Mouse (Mus musculus) urinary bladder, postnatal 10 days (tissue): ENCODE results near the gene Rnf20.
"Not testable (repeated sequence)": the region's sequence is repeated elsewhere in the genome, so short reads cannot be mapped to it uniquely, and the experiment has no call there.

ENCODE experiments used
- DNase-seq: peaks from one replicate; pipeline ENCODE4 v3.0.0; 2022; ENCODE audit warnings: low spot score

Gene Rnf20

DNA sequence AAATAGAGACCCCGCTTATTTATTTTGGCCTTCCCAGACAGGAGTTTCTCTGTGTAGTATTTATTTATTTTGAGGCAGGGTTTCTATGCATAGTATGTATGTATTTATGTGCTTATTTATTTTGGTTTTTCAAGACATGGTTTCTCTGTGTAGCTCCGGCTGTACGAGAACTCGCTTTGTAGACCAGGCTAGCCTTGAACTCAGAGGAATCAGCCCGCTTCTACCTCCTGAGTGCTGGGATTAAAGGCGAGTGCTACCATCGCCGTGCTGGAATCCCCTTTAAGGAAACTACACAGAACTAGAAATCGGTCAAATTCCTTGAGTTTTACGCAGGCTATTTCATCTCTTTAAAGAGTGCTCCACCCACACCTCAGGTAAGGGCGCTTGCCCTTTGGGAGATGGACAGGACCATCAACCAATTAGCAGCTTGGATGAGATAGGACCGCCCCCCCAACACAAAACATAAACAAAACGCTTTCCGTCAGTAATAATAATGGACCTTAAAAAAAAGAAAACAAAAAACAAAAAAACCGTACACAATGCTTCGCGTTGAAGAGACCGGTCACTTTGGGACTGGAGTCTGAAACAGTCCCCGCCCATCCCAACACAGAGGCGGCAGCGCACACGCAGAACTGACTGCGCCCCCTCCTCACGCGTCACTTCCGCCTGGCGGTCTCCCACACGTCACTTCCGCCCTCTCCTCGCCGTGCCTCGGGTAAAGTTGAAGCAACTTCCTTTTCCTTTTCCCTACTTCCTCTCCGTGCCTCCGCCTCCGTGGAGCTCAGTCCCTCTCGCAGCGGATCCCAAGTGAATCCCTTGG, at the start of gene Rnf20:
Gene Rnf20 (plus strand): TSS at position 688 of the 820 bp plus-strand sequence.
- DNase-seq, result peak; percentile 88

DNA sequence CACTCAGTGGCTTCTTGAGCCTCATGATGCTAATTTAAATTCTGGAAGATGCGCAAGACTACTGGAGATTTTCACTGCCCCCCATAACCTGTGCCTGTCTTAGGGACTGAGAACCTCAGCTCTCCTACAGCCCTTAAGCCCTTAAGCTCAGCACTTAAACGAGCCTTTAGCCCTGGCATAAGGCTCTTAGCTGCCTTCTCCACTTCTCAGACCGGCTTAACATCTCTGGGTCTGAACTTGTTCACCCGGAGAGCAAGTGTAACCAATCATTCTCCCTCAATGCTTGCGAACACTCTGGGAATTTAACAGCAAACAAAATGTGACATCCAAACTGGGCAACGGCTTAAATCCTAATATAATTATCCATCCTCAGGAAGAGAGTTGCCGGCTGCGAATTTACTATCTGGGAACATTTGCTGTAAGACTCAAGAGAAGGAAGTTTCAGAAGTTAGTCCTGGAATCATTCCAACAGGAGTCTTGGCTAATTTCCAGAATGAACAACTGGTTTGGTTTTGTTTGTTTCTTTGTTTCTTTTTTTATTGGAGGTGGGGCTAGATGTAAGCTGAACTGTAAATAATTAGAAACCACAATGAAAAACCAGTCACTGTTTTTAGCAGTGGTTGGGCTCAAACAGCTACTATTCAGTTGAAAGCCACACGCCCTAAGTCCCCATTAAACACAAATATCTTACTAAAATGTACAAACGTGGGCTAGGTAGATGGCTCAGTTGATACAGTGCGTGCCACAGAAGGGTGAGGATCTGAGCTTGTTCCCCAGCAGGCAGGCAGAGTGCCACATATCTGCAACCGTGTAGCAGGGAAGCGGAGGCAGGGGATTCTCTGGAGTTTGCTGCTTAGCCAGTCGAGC, 47.6 kb upstream of the Rnf20 start:
- DNase-seq, result no peak

DNA sequence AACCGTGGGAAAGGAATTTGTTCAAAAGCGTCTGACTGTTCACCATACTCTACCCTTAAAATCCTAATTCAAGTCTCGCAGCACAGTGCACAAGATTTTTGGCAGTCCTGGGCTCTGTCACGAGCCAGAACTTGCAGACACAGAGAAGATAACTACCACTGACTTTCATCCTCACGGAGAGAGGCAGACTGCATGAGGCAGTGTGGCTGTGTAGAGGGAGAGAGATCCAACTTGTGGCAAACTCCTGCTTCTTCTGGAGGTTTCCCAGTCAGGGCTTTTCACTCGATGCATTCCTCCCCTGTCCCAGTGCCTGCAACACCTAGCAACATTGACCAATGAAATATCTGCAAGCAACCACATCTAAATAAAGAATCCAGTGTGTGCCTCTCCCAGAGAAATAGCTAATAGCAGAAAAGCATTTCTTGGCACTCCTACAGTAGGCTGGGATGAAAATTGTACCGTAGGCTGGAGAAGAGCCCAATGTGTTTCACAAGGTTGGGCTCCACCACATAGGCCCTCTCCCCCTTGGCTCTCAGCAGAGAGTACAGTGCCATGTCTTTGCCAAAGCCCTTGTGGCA, 46.2 kb upstream of the Rnf20 start:
- DNase-seq, result no peak

DNA sequence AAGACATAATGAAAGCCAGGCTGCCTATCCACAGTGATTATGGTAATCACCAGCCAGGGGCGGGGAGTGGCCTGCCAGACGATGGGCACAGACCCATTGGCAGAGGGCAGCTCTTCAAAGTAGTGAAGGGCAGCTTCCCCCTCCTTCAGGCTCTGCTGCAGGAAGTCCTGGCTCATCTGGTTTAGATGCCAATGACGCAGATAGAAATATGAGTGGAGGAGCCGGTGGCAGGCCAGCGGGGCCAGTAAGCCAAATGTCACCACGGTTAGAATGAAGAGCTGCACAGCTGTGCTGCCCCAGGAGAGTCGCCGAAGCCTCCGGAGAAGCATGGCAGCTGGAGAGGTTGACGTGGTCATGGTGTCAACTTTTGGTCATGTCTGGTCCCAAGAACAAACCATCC, 45.0 kb upstream of the Rnf20 start:
- no peak for DNase-seq

DNA sequence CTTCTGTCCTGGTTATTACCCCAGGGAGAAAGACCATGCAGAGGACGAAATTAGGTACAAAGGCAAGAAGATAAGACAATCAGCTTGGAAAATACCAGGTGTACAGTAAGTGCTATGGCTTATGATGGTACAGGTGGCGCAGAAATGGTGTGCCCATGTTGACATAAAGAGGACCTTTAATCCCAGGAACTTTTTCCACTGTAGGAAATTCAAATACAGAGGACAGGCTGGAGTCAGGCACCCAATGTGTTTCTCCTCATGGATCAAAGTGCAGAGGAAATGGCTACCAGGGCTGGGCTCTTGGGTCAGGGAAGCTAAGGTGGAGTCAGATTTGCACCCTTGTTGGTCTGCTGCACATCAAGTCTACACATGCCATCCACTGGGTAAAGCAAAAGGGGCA, 41.7 kb upstream of the Rnf20 start:
- no peak for DNase-seq

DNA sequence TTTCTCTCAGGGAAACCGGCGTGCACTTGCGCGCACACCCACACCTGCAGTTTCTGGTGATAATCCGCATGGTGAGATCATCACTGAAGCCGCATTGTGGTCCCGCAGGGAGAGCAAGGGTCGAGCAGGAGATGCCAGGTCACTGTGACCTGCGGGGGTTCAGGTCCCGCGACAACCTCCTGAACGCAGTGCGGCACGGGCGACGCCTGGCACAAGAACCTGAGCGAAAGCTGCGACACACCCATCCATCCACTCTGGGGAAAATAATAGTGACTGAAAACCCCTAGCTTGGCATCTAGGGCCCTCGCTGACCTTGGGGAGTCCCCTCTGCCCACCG, 35.0 kb upstream of the Rnf20 start:
- DNase-seq, result no peak

DNA sequence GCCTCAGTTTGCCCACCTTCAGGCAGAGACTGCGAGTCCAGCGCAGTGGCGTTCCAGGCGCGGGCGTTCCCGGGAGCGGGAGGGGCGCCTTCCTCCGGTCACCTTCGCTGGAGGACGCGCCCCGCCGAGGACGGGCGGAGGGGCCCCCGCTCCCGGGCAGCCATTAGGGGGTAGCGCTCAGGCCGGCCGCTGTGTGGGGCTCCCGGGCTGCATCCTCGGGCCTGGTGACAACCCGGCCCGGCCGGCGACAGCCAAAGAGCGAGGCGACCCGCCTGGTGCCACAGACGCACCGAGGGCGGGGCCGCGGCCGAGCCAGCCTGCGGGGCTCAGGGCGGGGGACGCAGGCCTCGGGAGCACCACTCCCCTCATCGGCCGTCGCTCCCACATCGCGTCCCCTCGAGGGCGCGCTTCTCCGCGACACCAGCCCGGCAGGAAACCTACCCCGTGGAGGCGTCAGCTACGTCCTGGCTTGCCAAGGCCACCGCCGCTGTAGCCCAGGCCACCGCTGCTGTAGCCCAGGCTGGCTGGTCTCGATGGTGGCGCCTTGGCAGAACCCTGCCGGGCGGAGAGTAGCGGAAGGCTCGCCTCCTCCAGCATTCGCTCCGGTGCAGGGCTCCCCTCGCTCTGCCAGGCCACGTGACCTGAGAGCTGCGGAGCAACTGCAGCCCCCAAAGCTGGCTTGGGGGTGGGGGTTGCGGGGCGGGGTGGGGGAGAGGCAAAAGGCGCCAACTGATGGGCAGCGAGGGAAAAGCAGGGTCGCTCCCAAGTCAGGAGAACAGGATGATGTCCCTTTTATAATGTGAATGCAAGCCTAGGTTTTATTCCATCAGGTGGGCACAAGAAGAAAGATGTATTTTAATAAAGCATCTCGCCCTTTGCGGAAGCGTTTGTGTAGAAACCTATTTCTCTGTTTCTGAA, 34.4 kb upstream of the Rnf20 start, which contains the start of gene Tmem246:
Gene Tmem246 (minus strand): TSS at position 694 of the 918 bp plus-strand sequence.
- no peak for DNase-seq

DNA sequence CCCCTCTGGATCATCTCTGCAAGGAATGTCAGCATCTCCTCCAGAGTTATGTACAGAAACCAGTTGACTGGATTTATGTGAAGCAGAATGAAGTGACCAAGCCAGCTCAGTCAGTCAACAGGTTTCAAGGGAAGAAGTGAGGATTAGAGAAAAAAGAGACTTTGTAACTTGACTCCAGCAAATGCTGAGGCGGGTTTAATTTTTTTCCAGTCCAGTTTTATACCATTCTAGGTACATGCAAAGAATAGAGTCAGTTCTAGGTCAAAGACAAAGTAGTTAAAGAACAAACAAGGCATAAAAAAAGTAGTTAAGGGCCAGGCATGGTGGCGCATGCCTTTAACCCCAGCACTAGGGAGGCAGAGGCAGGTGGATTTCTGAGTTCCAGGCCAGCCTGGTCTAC, 28.6 kb upstream of the Rnf20 start:
- DNase-seq, result no peak

DNA sequence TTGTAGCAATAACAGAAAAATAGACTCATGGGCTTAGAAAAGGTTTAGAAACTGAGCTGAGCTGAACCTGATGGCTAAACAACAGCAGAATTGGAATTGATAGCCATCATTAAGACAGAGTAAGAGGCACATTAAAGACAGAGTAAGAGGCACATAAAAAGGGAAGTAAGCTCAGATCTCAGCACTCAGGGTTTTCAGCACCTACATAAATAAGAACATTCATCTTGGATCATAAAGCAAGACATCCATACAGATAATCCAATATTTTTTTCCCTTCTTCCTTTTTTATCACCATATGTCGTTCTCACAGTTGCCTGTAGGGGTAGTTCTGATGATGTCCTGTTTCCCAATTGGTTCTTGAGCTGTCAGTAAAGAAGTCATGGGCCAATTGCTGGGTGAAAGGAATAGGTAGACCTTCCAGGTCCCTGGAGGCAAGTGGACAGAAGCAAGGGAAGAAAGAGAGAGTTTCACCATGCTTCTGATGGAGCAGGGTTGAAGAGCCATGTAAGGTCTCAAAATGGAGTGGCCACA, 27.7 kb upstream of the Rnf20 start:
- DNase-seq, result no peak

DNA sequence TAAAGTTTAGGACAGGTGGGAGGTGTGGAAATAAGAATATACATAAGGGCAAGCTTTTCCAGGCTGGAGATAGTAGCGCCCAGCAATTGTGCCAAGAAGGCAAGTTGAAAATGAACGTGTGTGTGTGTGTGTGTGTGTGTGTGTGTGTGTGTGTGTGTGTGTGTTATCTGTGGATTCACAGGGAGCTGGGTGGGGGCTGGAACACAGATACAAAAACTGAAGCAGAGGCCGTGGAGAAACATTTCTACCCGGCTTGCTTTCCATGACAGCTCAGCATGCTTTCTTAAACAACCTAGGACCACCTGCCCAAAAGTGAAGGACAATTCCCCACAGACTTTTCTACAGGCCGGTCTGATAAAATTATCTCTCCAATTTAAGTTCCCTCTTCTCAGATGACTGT, 27.2 kb upstream of the Rnf20 start:
- no peak for DNase-seq

DNA sequence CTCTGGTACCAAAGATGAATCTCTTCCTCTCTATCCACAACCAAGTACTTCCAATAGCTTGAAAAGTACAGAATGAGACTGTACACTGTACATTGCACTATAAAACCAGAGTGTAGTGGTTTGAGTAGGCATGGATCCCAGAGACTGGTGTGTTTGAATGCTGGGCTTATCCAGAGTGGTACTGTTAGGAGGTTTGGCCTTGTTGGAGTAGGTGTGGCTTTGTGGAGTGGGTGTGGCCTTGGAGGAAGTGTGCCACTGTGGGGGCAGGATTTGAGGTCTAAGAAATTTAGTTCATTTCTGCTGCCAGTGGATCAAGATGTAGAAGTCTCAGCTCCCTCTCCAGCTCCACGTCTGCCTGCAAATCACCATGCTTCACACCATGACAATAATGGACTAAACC, 26.3 kb upstream of the Rnf20 start:
- no peak for DNase-seq

DNA sequence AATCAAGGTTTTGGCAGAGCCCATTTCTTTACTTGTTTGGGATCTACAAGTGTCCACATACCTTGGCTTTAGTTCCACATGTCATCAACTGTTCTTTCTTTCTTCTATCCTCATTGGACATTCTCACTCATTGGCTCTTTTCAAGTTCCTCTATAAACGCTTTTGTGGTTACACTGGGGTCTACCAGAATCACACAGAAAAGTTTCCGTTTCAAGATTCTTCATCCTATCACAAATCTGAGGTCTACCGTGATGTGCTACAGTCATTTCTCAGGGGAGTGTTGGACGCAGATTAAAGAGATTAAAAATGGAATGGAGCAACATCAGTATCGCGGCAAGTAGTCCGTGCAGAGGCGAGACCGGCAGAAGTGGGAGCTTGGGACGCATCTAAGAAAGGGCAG, 14.9 kb upstream of the Rnf20 start:
- no peak for DNase-seq

DNA sequence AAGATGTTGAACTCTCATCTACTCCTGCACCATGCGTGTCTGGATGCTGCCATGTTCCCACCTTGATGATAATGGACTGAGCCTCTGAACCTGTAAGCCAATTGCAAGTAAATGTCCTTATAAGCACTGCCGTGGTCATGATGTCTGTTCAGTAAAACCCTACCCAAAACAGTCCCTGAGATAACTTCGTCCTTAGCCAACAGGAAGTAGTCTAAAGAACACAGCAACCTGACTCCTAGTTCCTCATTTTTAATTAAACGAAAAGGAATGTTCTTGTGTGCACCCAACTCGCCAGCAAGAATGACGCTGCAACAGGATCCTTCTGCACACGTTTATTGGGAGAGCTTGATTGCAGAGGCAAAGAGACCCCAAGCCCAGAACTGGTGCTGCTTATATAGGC, 11.9 kb upstream of the Rnf20 start:
- DNase-seq, result not testable (repeated sequence)

DNA sequence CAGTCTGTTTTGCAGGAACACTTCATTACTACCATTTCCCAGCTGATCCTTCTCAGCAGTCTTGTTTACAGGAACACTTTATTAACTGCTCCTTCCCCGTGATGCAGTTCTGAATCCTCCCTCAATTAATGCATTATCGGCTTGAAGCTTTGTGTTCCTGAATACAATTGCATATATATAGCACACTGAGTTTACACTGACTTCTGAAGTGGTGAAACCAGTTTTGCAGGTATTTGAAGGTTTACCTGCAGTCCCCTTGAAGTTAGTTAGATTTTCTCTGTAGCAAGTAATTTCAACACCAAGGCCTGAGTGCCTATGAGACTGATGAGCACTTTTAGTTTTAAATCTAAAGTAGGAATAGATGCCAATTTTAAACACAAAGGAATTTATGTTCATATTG, 9.5 kb upstream of the Rnf20 start:
- no peak for DNase-seq

DNA sequence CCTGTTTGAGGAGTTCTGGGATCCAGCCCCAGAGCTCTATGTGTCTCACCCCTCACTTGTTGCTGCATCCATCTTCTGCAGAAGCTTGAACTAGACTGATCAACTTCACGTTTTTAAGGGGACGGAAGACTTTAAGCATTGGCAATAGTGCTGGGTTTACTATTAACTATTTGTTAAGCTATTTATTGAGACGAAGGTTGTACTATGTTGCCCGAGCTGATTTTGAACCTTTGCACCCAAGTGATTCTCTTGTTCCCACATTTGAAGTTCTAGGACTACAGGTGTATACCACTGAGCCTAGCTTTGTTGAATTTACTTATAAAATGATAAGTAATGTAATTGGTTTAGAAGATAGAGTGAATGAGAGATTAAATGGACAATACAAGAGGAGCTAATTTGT, 7.9 kb upstream of the Rnf20 start:
- DNase-seq, result no peak

DNA sequence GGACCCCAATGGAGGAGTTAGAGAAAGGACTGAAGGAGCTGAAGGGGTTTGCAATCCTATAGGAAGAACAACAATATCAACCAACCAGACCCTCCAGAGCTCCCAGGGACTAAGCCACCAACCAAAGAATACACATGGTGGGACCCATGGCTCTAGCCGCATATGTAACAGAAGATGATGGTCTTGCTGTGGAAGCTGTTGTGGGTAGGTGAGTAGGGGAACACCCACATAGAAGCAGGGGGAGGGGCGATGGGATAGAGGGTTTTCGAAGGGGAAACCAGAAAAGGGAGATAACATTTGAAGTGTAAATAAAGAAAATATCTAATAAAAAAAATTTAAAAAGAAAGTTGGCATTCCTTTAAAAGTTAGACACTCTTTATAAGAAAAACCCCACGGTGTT, 6.8 kb upstream of the Rnf20 start:
- not testable (repeated sequence) for DNase-seq

DNA sequence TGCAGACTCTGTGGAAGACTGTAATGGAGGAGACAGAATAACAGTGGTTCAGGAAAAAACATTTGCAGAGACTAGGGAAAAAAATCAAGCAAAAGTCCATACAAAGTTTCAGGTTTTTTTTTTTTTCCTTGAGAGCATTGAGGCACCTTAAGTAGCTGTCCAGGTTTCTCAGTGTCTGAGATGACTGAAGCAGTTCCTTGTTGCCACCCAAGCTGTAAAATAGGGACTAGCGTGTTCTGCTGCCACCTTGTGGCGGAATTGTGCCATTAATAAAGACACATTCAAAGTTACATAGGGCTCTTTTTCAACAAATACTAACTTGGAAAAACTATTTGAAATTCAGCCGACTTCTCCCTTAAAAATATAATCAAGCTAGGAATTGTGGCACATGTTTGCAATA, 4.8 kb upstream of the Rnf20 start:
- peak; percentile 31 for DNase-seq

DNA sequence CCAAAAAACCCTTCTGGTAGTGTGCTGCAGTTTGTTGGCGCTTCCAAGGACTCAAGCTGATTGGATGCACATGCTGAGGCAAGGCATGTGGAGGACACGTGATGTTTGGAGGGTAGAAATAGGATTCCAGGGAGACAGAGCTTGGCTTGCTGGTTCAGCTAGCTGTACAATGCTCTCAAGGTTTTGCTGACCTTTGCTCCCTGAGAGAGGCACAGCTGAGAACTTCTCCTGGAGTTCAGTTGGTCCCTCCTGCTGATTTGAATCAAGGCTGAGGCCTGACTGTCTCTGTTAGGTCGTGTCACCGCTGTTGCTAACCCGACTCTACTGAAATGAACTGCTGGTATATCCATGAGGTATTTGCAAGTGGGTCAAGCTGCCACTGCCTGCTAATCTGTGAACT, 2.9 kb upstream of the Rnf20 start:
- no peak for DNase-seq

DNA sequence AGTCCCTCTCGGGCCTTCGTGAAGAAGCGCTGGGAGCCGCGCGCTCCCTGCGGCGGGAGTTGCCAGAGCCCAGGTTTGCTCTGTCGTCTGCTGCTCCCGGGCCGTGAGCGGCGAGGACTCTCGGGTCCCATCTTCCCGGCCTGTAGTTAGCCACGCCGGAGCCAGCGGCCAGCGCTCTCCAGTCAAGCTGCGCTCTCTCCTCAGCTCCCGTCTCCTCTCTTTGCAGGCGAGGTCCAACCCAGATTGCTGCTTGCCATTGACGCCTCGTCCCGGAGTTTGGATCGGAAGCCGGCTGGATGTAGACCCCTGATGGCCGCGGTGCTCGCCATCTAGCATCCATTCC, 304 bp downstream of the Rnf20 start:
- no peak for DNase-seq

DNA sequence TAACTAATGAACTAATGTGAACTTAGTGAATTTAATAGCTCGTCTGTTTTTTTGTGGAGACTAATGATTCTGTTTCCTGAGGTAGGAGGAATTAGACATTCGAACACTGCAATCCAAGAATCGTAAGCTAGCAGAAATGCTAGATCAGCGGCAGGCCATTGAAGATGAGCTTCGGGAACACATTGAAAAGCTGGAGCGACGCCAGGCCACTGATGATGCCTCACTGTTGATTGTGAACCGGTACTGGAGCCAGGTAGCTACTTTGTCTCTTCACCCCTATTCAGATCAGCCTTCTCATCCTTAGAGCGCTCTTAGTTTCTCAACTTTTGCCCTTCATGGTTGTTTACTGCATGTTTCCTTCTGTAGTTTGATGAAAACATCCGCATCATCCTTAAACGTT, 6.0 kb downstream of the Rnf20 start:
- DNase-seq, result no peak

DNA sequence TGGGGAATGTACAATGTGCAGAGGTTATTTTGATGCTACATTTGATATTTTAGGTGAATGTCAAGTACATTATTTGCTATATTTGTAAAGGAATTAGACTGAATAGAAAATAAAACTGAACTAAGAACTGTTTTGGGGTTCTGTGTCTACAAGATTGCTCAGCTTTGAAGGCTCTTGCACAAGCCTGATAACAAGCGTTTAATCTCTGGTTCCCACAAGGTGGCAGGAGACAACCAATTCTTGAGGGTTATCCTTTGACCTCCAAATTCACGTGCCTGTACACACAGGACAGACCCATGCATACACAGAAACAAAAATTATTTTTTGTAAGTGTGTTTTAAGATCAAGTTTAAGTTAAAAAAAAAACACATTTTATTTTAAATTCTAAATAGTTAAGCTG, 8.1 kb downstream of the Rnf20 start:
- DNase-seq, result no peak

DNA sequence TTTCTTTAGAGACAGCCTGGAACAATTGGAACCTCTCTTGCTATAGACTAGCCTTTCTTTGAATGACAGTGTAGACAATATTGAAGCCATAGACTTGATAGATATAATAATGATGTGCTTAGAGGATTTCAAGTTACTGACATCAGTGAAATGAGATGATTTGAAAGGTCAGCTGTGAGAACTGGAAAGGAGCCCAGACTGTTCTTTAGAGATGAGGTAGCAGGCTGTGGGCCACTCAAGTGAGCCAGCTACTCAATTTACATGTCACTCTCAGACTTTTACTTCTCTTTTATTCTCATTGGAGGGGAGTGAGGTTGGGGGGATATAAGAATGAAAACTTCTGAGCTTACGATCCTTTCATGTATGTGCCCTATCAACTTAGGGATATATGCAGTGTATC, 27.6 kb downstream of the Rnf20 start:
- no peak for DNase-seq
